Mouse (Mus musculus) embryo, embryonic 10 days (tissue): Measurements from ENCODE around the gene Ing2.

Experiments used
- DNase-seq: peaks from one replicate; pipeline ENCODE4 v3.0.0-alpha.2; 2015; ENCODE audit warnings: low spot score

Gene Ing2

DNA sequence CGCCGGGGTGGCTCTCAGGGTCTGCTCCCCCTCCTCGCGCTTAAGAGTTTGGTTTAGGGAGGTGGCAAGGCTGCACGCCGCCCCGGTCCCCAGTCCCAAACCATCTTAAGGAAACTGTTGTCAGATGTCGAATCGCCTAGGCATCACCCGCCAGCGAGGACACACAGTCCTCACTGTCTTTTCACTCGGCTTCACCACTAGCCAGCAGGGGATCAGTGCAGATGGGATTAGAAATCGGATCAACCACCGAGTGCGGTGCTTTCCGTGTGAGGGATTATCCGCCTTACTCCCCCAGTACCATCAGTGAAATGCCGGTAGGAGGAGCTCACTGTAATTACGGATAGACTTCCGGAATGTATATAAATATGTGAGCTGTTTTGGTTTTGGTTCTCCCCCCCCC, 430 bp upstream of the Ing2 start:
- peak; percentile 73 for DNase-seq

DNA sequence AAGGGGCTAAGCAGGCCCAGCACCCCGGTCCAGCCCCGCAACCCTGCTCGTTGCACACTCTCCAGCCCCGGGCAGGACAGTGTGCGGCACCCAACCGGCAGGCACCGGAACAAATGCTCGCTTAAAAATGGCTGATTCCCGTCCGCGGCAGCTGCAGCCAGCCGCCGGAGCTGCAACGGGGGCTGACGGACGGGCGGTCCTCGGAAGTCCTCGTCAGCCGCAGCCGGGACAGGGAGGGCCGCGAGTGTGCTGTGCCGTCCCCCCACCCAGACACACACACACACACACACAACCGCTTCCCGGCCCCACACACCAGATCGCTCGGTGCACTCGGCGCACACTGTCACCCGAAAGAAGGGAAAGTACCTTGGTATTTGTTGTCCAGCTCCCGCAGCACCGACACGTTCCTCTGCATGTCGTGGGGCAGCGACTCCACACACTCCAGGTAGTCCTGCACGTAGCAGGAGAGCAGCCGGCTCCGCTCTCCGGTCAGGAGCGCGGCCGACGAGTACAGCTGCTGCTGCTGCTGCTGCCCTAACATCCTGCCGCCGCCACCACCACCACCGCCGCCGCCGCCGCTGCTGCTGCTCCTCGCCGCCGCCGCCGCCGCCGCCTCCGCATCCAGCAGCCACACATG, 1.1 kb downstream of the Ing2 start:
- DNase-seq = peak; percentile 77

- peak; percentile 88 for DNase-seq
Measured at GRCm38 (mm10) chr8:47673317-47674139, 1.8 kb downstream of the Ing2 start.

DNA sequence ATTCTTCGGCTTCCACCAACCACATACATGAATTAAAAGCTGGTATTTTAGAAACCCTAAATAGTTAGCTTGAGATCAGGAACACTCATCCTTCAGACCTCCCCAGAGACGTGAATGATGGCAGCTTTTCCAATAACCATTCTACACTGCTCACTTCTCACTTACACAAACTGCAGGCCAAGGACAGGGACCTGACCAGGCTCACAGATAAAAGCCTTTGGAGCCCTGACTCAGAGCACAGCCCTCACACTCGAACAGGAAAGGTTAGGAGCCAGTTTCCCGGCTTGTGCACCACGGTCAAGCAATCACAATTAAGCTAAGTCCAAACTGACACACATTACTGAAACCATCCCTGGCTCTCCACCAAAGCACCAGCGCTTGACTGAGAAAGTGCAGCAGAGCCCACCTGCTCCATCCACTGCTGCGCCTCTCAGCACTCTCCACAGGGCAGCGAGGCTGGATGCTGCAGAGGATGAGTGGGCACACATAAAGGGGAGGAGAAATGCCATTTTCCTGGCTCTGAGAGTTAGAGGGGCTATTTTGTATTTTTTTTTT, 11.0 kb downstream of the Ing2 start:
- no peak for DNase-seq

GRCm38 (mm10) chr8:47663201-47663600, 12.2 kb downstream of the Ing2 start:
- DNase-seq = no peak

- no peak for DNase-seq
Measured at GRCm38 (mm10) chr8:47662716-47663115, 12.6 kb downstream of the Ing2 start.

DNA sequence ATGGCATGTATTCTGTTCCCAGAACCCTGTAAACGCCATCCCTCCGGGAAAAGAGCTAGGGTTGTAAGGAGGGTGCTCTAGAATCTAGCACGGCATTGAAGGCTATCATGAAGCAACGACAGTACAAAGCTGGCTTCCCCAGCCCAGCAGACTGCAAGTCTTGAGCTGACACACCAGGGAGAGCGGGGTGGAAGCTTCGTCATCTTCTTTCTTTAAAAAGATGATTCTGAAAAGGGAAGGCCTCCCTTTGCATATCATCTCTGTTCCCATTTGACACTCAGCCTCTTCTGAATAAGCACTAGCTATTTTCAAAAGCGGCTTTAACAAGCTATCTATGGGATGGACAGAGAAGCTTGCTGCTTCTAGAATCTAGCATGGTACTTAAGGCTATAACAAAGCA, 15.0 kb downstream of the Ing2 start:
- no peak for DNase-seq

- no peak for DNase-seq
Measured at GRCm38 (mm10) chr8:47659463-47659862, 15.9 kb downstream of the Ing2 start.

- no peak for DNase-seq
Measured at GRCm38 (mm10) chr8:47654406-47654805, 20.9 kb downstream of the Ing2 start.

GRCm38 (mm10) chr8:47652737-47653076, 22.6 kb downstream of the Ing2 start:
- no peak for DNase-seq

DNA sequence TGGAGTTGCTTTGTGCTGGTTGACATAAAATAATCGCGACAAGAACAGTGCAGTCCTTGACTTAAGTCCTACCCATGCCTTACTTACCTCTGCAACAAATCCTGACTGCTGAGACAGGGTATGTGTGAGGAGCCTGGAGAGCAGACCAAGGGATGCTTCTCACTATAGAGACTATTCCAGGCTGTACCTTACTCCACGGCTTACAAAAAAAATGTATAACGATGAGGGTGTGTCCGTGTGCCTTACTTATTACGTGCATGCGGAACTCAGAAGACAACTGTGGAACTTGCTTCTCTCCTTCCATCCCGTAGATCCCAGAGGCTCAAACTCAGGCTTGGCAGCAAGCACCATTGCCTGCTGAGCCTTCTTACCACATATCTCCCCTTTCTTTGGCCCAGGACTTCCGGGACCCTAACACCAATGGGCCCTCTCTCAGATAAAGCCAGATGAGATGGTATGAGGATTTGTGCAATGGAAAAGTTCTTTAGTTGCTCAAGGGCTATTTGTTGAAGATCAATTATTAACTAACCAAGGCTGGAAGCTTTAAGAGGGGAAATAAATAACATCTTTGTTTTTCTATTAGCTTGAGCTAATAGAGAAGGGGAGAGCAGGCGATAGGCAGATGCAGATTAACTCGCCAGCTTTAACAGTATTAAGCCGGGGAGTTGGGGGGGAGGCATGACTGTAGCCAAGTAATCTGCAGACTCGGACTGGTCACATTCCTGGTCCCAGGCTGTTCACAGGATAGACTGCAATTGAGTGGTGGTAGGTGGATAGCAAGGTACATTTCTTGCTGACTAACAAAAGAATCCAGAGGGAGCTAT, 23.2 kb downstream of the Ing2 start:
- DNase-seq = no peak

- DNase-seq = peak; percentile 8
Measured at GRCm38 (mm10) chr8:47650853-47651252, 24.5 kb downstream of the Ing2 start.

DNA sequence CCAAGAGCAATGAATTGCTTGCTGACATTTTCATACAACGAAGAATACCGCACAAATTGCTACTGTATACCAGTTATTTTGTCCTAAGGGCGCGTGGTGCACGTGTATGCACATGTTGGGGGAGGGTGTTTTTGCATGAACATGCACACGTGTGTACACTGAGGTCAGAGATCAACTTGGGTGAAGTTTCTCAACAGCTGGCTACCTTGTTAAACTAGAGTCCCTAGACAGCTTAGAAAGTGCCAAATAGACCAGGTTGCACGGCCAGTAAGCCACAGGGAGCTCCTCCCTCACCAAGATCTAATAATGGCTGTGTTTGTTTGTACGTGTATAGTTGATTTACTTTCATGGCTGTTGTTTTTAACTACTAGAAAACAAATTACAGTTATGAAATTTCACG, 25.8 kb downstream of the Ing2 start:
- DNase-seq = no peak

GRCm38 (mm10) chr8:47642514-47643064, 32.8 kb downstream of the Ing2 start:
- no peak for DNase-seq

DNA sequence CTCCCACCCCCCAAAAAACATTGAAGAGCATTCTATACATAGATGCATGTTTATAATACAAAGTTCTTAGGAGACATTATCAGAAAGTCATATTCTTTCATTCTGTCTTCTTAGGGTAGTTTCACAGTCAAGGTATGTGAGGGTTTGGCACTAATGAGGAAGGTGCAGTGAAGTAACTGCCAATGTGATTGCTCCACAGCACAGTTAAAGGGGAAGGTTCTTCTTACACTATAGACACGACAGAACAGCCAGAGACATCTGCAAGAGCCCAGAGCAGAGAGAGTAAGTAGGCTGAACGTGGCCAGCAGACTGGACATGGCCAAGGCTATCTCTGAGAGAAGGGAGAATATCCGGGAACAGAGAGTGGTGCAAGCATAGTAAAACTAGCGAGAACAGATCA, 38.2 kb downstream of the Ing2 start:
- no peak for DNase-seq

DNA sequence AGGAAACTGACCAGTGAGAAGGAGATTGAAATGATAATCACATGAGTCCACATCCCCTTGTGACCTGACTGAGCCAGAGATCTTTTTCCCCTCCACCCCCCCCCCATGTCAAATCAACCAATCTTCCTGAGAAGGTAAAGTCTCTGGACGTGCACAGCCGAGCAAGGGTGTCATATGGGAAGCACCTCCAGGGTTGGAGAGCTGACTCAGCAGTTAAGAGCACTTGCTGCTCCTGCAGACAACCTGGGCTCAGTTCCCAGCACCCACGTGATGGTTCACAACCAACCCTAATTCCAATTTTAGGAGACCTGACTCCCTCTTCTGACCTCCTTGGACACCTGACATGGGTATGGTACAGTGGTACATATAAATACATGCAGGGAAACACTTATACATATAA, 39.3 kb downstream of the Ing2 start:
- no peak for DNase-seq

DNA sequence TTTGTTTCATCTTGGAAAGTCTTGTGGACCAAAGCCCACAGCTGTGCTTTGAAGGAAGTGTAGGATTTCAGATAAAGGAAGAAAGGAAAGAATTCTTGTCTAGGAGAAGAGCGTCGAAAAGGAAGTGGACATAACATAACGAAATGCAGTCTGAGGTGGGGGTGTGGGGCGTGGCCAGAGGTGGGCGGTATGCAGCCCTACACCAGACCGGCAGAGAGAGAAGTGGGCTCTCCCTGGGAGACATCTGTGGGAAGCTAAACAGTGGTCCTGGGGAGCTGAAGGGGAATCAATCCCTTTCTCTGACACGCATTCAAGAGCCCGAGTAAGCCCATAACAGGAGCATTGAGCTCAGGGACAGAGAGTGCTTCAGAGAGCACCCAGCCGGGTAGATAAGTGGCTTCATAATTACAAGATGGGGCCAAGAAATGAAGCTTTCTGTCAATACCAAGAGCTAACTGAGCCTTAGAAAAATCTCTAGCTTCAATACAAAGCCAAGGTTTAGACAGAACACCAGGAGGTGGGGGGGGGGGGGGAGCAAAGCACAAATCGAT, 40.5 kb downstream of the Ing2 start:
- DNase-seq = no peak

- no peak for DNase-seq
Measured at GRCm38 (mm10) chr8:47621144-47621543, 54.2 kb downstream of the Ing2 start.
